Mouse (Mus musculus): ENCODE data around the gene Eme2.

DNA sequence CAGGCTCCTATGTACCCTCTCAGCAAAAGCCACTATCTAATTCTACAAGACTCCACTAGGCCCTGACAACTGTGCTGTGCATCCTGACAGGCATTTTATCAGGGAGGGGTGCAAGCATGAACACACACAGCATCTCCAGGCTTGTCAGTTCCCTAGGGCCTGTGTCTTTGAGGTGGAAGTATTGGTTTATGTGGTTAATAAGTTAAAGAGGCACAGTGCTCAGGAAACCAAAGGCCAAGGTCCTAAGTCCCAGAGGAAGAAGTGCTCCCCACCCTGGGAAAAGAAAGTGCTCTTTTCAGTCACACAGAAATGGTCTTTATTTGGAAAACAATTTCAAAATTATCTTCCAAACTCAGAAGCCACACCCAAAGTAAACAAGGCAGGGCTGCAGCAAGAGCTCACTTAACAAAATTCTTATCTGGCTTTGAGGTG is 46.3 kb downstream of the Eme2 start:
- TF ChIP-seq TAL1 (IDR thresholded peaks at IDR 0.05; ENCODE audit: low read length) (peak; percentile 42; the same call in 2 of the 3 replicates), GATA1 (IDR thresholded peaks at IDR 0.05; ENCODE audit: low read length) (0 out of 2 replicates have a peak, but pooled peaks have one; percentile 12)

All from erythroblast, embryonic 14.5 days (primary cell).